Mouse (Mus musculus): ENCODE measurements at regions not wholly inside any gene's neighbourhood (a gene's known extent, or its start where the extent isn't known, plus 50 kb on each side); places are given as distances from the start of the nearest gene placed in this dataset.

GRCm38 (mm10) chr2:45459410-45459809 lies 342.2 kb upstream of the Zeb2 start:
- ATAC-seq (ENCODE audit: insufficient number of reproducible peaks, low FRiP score, low TSS enrichment, low read depth) (no peak), DNase-seq (ENCODE audit: low spot score) (no peak)
- Histone ChIP-seq H3K27me3 (ENCODE audit: control insufficient read depth, insufficient read depth, low read length) (no peaks in the 10 kb centered on the region), H3K4me2 (ENCODE audit: low read depth, severe bottlenecking) (no peak overlapping the region), H3K4me1 (ENCODE audit: control insufficient read depth, insufficient read depth, low read length) (no peaks in the 10 kb centered on the region), H3K27ac (replicated peaks; ENCODE audit: low read depth, low read length) (no peak overlapping the region), H3K9ac (ENCODE audit: low read length) (no peak overlapping the region), H3K4me3 (ENCODE audit: low read depth, low read length) (no peak overlapping the region), H3K9me3 (ENCODE audit: control insufficient read depth, low read length) (no peaks in the 10 kb centered on the region), H3K36me3 (ENCODE audit: control insufficient read depth, insufficient read depth, low read length) (no peaks in the 10 kb centered on the region)

DNA sequence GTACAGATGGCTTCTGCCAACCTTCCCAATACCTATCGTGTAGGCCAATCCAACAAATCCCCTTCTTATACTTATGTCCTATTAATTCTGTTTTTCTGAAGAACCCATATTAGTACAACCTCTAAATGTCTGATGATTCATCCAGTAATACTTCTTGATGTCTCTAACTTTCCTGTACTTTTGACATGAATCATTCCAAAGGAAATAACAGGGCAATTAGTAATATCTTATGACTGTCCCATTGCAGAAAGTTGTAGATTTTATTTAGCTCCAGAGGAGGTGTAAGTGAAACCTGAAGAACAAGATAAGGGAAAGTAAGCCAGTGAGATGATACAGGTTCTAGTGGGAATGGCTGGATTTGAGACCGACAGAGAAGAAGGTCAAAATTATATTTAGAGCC lies 337.6 kb upstream of the Zeb2 start:
- WGBS = 89% methylated on average over 2 of the region's 2 CpGs

GRCm38 (mm10) chr2:45439146-45439545 lies 322.0 kb upstream of the Zeb2 start:
- Histone ChIP-seq H3K9ac (ENCODE audit: low read length) (no peak overlapping the region), H3K27me3 (ENCODE audit: control insufficient read depth, insufficient read depth, low read length) (no peaks in the 10 kb centered on the region), H3K4me2 (ENCODE audit: low read depth, severe bottlenecking) (no peak overlapping the region), H3K27ac (replicated peaks; ENCODE audit: low read depth, low read length) (no peak overlapping the region), H3K4me3 (ENCODE audit: low read depth, low read length) (no peak overlapping the region), H3K36me3 (ENCODE audit: control insufficient read depth, insufficient read depth, low read length) (no peaks in the 10 kb centered on the region), H3K4me1 (ENCODE audit: control insufficient read depth, insufficient read depth, low read length) (peaks cover 7% of the 10 kb centered on the region; the same call in 1 of the 2 replicates), H3K9me3 (ENCODE audit: control insufficient read depth, low read length) (no peaks in the 10 kb centered on the region)
- DNase-seq (ENCODE audit: low spot score) (no peak), ATAC-seq (ENCODE audit: insufficient number of reproducible peaks, low FRiP score, low TSS enrichment, low read depth) (no peak)
- 78% methylated on average over 4 of the region's 4 CpGs for WGBS

More for the DNA sequence above, 337.6 kb upstream of the Zeb2 start:
- no peak overlapping the region for H3K4me2 ChIP-seq (ENCODE audit: low read depth, severe bottlenecking)
- no peak overlapping the region for H3K4me3 ChIP-seq (ENCODE audit: low read depth, low read length)
- DNase-seq (ENCODE audit: low spot score) = no peak
- no peak overlapping the region for H3K9ac ChIP-seq (ENCODE audit: low read length)
- no peak for ATAC-seq (ENCODE audit: insufficient number of reproducible peaks, low FRiP score, low TSS enrichment, low read depth)
- no peaks in the 10 kb centered on the region for H3K9me3 ChIP-seq (ENCODE audit: control insufficient read depth, low read length)
- no peaks in the 10 kb centered on the region for H3K36me3 ChIP-seq (ENCODE audit: control insufficient read depth, insufficient read depth, low read length)
- H3K4me1 ChIP-seq (ENCODE audit: control insufficient read depth, insufficient read depth, low read length) = no peaks in the 10 kb centered on the region
- H3K27ac ChIP-seq (replicated peaks; ENCODE audit: low read depth, low read length) = no peak overlapping the region
- H3K27me3 ChIP-seq (ENCODE audit: control insufficient read depth, insufficient read depth, low read length) = no peaks in the 10 kb centered on the region

- DNase-seq (ENCODE audit: low spot score) (no peak), ATAC-seq (ENCODE audit: insufficient number of reproducible peaks, low FRiP score, low TSS enrichment, low read depth) (no peak)
- Histone ChIP-seq H3K4me3 (ENCODE audit: low read depth, low read length) (no peak overlapping the region), H3K36me3 (ENCODE audit: control insufficient read depth, insufficient read depth, low read length) (no peaks in the 10 kb centered on the region), H3K4me2 (ENCODE audit: low read depth, severe bottlenecking) (no peak overlapping the region), H3K27me3 (ENCODE audit: control insufficient read depth, insufficient read depth, low read length) (no peaks in the 10 kb centered on the region), H3K9me3 (ENCODE audit: control insufficient read depth, low read length) (no peaks in the 10 kb centered on the region), H3K9ac (ENCODE audit: low read length) (no peak overlapping the region), H3K27ac (replicated peaks; ENCODE audit: low read depth, low read length) (no peak overlapping the region), H3K4me1 (ENCODE audit: control insufficient read depth, insufficient read depth, low read length) (peaks cover 7% of the 10 kb centered on the region; the same call in 1 of the 2 replicates)
- WGBS = 82% methylated on average over 9 of the region's 9 CpGs
These were observed 321.5 kb upstream of the Zeb2 start for GRCm38 (mm10) chr2:45438739-45439138.

GRCm38 (mm10) chr2:45435261-45435980 lies 318.2 kb upstream of the Zeb2 start:
- 49% methylated on average over 6 of the region's 6 CpGs for WGBS

GRCm38 (mm10) chr2:45434789-45435188 lies 317.6 kb upstream of the Zeb2 start:
- Histone ChIP-seq H3K4me2 (ENCODE audit: low read depth, severe bottlenecking) (no peak overlapping the region), H3K27ac (replicated peaks; ENCODE audit: low read depth, low read length) (no peak overlapping the region)
- no peak for ATAC-seq (ENCODE audit: insufficient number of reproducible peaks, low FRiP score, low TSS enrichment, low read depth)

More at GRCm38 (mm10) chr2:45435261-45435980, 318.2 kb upstream of the Zeb2 start:
- peak; percentile 47 for DNase-seq (ENCODE audit: low spot score)
- H3K27me3 ChIP-seq (ENCODE audit: control insufficient read depth, insufficient read depth, low read length) = no peaks in the 10 kb centered on the region
- no peak for ATAC-seq (ENCODE audit: insufficient number of reproducible peaks, low FRiP score, low TSS enrichment, low read depth)
- peaks cover 7% of the 10 kb centered on the region; the same call in 1 of the 2 replicates for H3K4me1 ChIP-seq (ENCODE audit: control insufficient read depth, insufficient read depth, low read length)
- H3K9me3 ChIP-seq (ENCODE audit: control insufficient read depth, low read length) = no peaks in the 10 kb centered on the region
- no peak overlapping the region for H3K4me2 ChIP-seq (ENCODE audit: low read depth, severe bottlenecking)
- H3K36me3 ChIP-seq (ENCODE audit: control insufficient read depth, insufficient read depth, low read length) = no peaks in the 10 kb centered on the region
- no peak overlapping the region for H3K9ac ChIP-seq (ENCODE audit: low read length)
- no peak overlapping the region for H3K4me3 ChIP-seq (ENCODE audit: low read depth, low read length)
- H3K27ac ChIP-seq (replicated peaks; ENCODE audit: low read depth, low read length) = 0 out of 2 replicates have a peak overlapping the region, but pooled peaks have one; percentile 14

DNA sequence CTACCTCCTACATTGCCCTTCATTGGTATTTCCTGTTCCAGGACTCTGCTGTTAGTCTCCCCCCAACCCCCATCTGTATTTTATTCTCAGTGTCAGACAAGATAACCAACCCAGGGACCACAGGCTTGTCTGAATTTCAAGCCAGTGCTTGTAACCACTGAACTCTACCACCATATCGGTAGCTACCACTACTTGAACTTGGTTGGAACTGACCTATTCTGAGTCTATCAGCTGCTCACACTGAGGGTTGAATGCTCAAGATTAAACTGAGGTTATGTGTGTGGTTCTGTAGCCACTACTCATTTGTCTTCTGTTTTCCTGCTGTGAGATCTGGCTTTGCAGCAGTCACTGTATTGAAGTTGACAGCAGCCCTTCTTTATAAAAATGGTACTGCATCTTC lies 317.0 kb upstream of the Zeb2 start:
- H3K9me3 ChIP-seq (ENCODE audit: control insufficient read depth, low read length) = no peaks in the 10 kb centered on the region
- no peak overlapping the region for H3K4me3 ChIP-seq (ENCODE audit: low read depth, low read length)
- WGBS = 92% methylated on average over 1 of the region's 1 CpGs
- no peaks in the 10 kb centered on the region for H3K36me3 ChIP-seq (ENCODE audit: control insufficient read depth, insufficient read depth, low read length)
- DNase-seq (ENCODE audit: low spot score) = no peak
- H3K27me3 ChIP-seq (ENCODE audit: control insufficient read depth, insufficient read depth, low read length) = no peaks in the 10 kb centered on the region
- peaks cover 7% of the 10 kb centered on the region; the same call in 1 of the 2 replicates for H3K4me1 ChIP-seq (ENCODE audit: control insufficient read depth, insufficient read depth, low read length)
- no peak for ATAC-seq (ENCODE audit: insufficient number of reproducible peaks, low FRiP score, low TSS enrichment, low read depth)
- no peak overlapping the region for H3K9ac ChIP-seq (ENCODE audit: low read length)
- H3K27ac ChIP-seq (replicated peaks; ENCODE audit: low read depth, low read length) = no peak overlapping the region
- H3K4me2 ChIP-seq (ENCODE audit: low read depth, severe bottlenecking) = no peak overlapping the region

More at GRCm38 (mm10) chr2:45434789-45435188, 317.6 kb upstream of the Zeb2 start:
- 56% methylated on average over 5 of the region's 5 CpGs for WGBS
- Histone ChIP-seq H3K36me3 (ENCODE audit: control insufficient read depth, insufficient read depth, low read length) (no peaks in the 10 kb centered on the region), H3K27me3 (ENCODE audit: control insufficient read depth, insufficient read depth, low read length) (no peaks in the 10 kb centered on the region), H3K9ac (ENCODE audit: low read length) (no peak overlapping the region), H3K9me3 (ENCODE audit: control insufficient read depth, low read length) (no peaks in the 10 kb centered on the region), H3K4me1 (ENCODE audit: control insufficient read depth, insufficient read depth, low read length) (peaks cover 7% of the 10 kb centered on the region; the same call in 1 of the 2 replicates), H3K4me3 (ENCODE audit: low read depth, low read length) (no peak overlapping the region)
- no peak for DNase-seq (ENCODE audit: low spot score)

- Histone ChIP-seq H3K27me3 (ENCODE audit: control insufficient read depth, insufficient read depth, low read length) (no peaks in the 10 kb centered on the region), H3K36me3 (ENCODE audit: control insufficient read depth, insufficient read depth, low read length) (no peaks in the 10 kb centered on the region), H3K4me2 (ENCODE audit: low read depth, severe bottlenecking) (no peak overlapping the region), H3K27ac (replicated peaks; ENCODE audit: low read depth, low read length) (no peak overlapping the region), H3K9me3 (ENCODE audit: control insufficient read depth, low read length) (no peaks in the 10 kb centered on the region), H3K4me3 (ENCODE audit: low read depth, low read length) (no peak overlapping the region), H3K4me1 (ENCODE audit: control insufficient read depth, insufficient read depth, low read length) (peaks cover 7% of the 10 kb centered on the region; the same call in 1 of the 2 replicates), H3K9ac (ENCODE audit: low read length) (no peak overlapping the region)
- WGBS = 90% methylated on average over 4 of the region's 4 CpGs
- DNase-seq (ENCODE audit: low spot score) (no peak), ATAC-seq (ENCODE audit: insufficient number of reproducible peaks, low FRiP score, low TSS enrichment, low read depth) (no peak)
These were observed 314.2 kb upstream of the Zeb2 start for GRCm38 (mm10) chr2:45431366-45431765.

Measured in limb, embryonic 11.5 days (tissue).